ENCODE assay signal across 9 mouse cellular contexts in the genomic region with DNA sequence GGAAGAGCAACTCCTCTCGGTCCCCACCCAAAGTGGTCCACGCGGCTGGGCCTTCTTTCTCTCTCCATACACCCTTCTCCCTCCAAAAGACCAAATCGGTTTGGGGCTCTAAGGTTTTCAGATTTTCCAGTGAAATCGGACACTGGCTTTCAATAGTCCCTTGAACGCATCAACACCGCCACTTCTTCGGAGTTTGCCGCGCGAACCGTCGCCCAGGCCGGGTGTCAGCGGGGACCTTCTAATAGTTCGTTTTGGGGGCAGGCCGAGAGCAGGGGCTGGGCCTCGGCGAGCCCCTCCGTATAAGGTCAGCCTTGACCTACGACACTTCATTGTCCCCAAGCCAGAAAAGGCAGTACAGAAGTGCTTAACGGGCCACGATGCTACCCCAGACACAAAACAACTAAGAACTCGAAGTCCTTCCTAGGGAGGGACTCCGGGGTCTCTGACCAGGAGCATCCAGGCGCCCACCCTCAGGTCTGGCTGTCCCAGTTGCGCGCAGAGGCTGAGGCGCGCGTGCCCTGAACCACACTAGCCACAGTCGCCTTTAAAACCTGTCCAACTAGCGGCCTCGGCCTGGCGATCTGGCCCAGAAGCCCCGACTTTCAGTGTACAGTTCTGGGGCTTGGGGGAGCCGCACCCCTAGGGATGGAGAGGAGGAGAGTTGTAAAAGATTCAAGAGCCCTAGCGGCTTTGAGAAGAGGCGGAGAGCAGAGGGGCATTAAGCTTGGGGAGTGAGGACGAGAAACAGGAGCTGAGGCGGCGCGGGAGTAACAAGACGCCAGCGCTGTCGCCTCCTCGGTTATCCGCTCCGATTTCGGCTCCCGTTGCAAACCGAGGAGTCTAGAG. TPM values are rescaled to one million over a fixed set of nuclear protein-coding genes. Genes with fewer than 3 reads are reported as not detected.
DNase-seq lines count a peak whose midpoint lies in the region; ATAC-seq lines count a peak whose summit lies in the region.
"Had no signal": no experiment of that assay in that cellular context is flagged by ENCODE, and none has a peak within 500 bp of the region (broad histone marks: within the 10 kb centered on the region; RNA-seq: fewer than 3 reads in every experiment).

No protein-coding gene starts in this region.

- H3K4me3 ChIP-seq in forebrain, embryonic 10.5 days = peak overlapping the region; percentile 69
- peak overlapping the region; percentile 3; the same call in 1 of the 2 replicates for H3K4me3 ChIP-seq in limb, embryonic 11.5 days (ENCODE audit: low read depth, low read length)

- H3K36me3 ChIP-seq in forebrain, embryonic 10.5 days (replicated peaks) = peaks cover 14% of the 10 kb centered on the region
- H3K36me3 ChIP-seq in limb, embryonic 11.5 days (ENCODE audit: control insufficient read depth, insufficient read depth, low read length) = no peaks in the 10 kb centered on the region

- H3K27me3 ChIP-seq in forebrain, embryonic 10.5 days (ENCODE audit: poor library complexity, severe bottlenecking) = peaks cover 93% of the 10 kb centered on the region
- H3K27me3 ChIP-seq in limb, embryonic 11.5 days (ENCODE audit: control insufficient read depth, insufficient read depth, low read length) = peaks cover 78% of the 10 kb centered on the region

- peak overlapping the region; percentile 95 for H3K27ac ChIP-seq in forebrain, embryonic 10.5 days
- H3K27ac ChIP-seq in limb, embryonic 11.5 days (replicated peaks; ENCODE audit: low read depth, low read length) = no peak overlapping the region

- peak; percentile 37 for DNase-seq in cerebellum, adult 11 months
- no peak for DNase-seq in cerebellum, postnatal 4 days (ENCODE audit: low spot score in 2 of 2)
- peak; percentile 88 for DNase-seq in ES-CJ7 (ENCODE audit: low read depth, low spot score)
- DNase-seq in forebrain, embryonic 10.5 days (ENCODE audit: extremely low spot score, low spot score) = peak; percentile 65
- peak; percentile 77 for DNase-seq in limb, embryonic 11.5 days (ENCODE audit: low spot score)
- DNase-seq in layer of hippocampus, postnatal 10 days (ENCODE audit: low spot score in 2 of 2) = no peak
- no peak for DNase-seq in adrenal gland, adult 8-10 months
- DNase-seq: kidney, postnatal 25 days had no signal

- peak overlapping the region; percentile 20 for H3K4me2 ChIP-seq in limb, embryonic 11.5 days (ENCODE audit: low read depth, severe bottlenecking)

- peaks cover 93% of the 10 kb centered on the region for H3K4me1 ChIP-seq in forebrain, embryonic 10.5 days
- no peaks in the 10 kb centered on the region for H3K4me1 ChIP-seq in limb, embryonic 11.5 days (ENCODE audit: control insufficient read depth, insufficient read depth, low read length)

- H3K9me3 ChIP-seq in forebrain, embryonic 10.5 days = no peaks in the 10 kb centered on the region
- H3K9me3 ChIP-seq in limb, embryonic 11.5 days (ENCODE audit: control insufficient read depth, low read length) = no peaks in the 10 kb centered on the region

- H3K9ac ChIP-seq in limb, embryonic 11.5 days (ENCODE audit: low read length) = no peak overlapping the region

- ATAC-seq in limb, embryonic 11.5 days (ENCODE audit: insufficient number of reproducible peaks, low FRiP score, low TSS enrichment, low read depth) = no peak
- no peak for ATAC-seq in megakaryocyte progenitor cell, adult 5-6 weeks (replicated peaks; ENCODE audit: poor library complexity)

- under 1% methylated on average over 52 of the region's 52 CpGs for WGBS in forebrain, embryonic 10.5 days
- WGBS in limb, embryonic 11.5 days = under 1% methylated on average over 52 of the region's 52 CpGs

RNA-seq across cellular contexts. Expression of a gene that starts 7.6 kb away (rescaled TPM):
- polyA plus RNA-seq in forebrain, embryonic 10.5 days (2016; fragmentation: Nextera tagmentation; extraction: Ambion mirVana) = 59.1 and 68.9 TPM in 2 replicates
- polyA plus RNA-seq in limb, embryonic 11.5 days (2014; fragmentation: Nextera tagmentation; extraction: Ambion mirVana) = not detected in 2 replicates
- total RNA-seq in layer of hippocampus, postnatal 10 days (2021) = 1 to 10 TPM in 1 of 2 experiments, under 1 TPM in 1; 0.74 to 3.1 TPM
- total RNA-seq in megakaryocyte progenitor cell, adult 5-6 weeks (2015) = not detected in 2 replicates
- total RNA-seq in megakaryocyte progenitor cell, adult 5-6 weeks (2017) = not detected in 2 replicates
- not detected for total RNA-seq in adrenal gland, adult 8-10 months (2022)

Comparison
In these comparisons a context has a peak if more than half of its experiments do, and no peak if none do; other contexts are left out.
1. DNase-seq: peak in cerebellum, adult 11 months (single experiment), ES-CJ7 (single experiment), forebrain, embryonic 10.5 days (single experiment) and limb, embryonic 11.5 days (single experiment); none in cerebellum, postnatal 4 days (0 of 2), layer of hippocampus, postnatal 10 days (0 of 2) and adrenal gland, adult 8-10 months (single experiment).